ENCODE assay signal across 36 mouse cellular contexts in genomic region chr5:21831761-21832160, GRCm38 (mm10). TPM values are rescaled to one million over a fixed set of nuclear protein-coding genes. Genes with fewer than 3 reads are reported as not detected.
"Had no signal": no experiment of that assay in that cellular context is flagged by ENCODE, and none has a peak within 500 bp of the region (broad histone marks: within the 10 kb centered on the region; RNA-seq: fewer than 3 reads in every experiment).

No protein-coding gene starts in this region.

- H3K4me1 ChIP-seq: embryonic facial prominence, embryonic 12.5 days; embryonic facial prominence, embryonic 15.5 days; forebrain, embryonic 15.5 days had no signal

- H3K27me3 ChIP-seq: embryonic facial prominence, embryonic 12.5 days; embryonic facial prominence, embryonic 13.5 days; embryonic facial prominence, embryonic 15.5 days; forebrain, embryonic 12.5 days; forebrain, embryonic 13.5 days; forebrain, embryonic 15.5 days had no signal

- H3K27ac ChIP-seq: embryonic facial prominence, embryonic 10.5 days; embryonic facial prominence, embryonic 12.5 days; embryonic facial prominence, embryonic 13.5 days; embryonic facial prominence, embryonic 15.5 days; forebrain, embryonic 10.5 days; forebrain, embryonic 12.5 days; forebrain, embryonic 13.5 days; forebrain, embryonic 15.5 days; gastrocnemius, adult 2 months; heart, adult 2 months had no signal

- H3K4me3 ChIP-seq: embryonic facial prominence, embryonic 10.5 days; embryonic facial prominence, embryonic 12.5 days; embryonic facial prominence, embryonic 13.5 days; embryonic facial prominence, embryonic 15.5 days; erythroblast, embryonic 14.5 days; forebrain, embryonic 10.5 days; forebrain, embryonic 12.5 days; forebrain, embryonic 13.5 days; forebrain, embryonic 15.5 days; gastrocnemius, adult 2 months; heart, adult 2 months had no signal

- DNase-seq: cerebellum, adult 2 months; cerebellum, adult 8-10 months; cerebellum, adult 9-10 months; cerebellum, adult 9-11 months; cerebellum, postnatal 10 days; cerebellum, postnatal 14 days; cerebellum, postnatal 25 days; cerebellum, postnatal 36 days; embryo, embryonic 11 days; forebrain, postnatal 0 days; gastrocnemius, adult 2 months; gastrocnemius, postnatal 10 days; gastrocnemius, postnatal 14 days; gastrocnemius, postnatal 25 days; gastrocnemius, postnatal 36 days; heart, adult 18-20 months; heart, adult 2 months had no signal

- H3K36me3 ChIP-seq: embryonic facial prominence, embryonic 10.5 days; embryonic facial prominence, embryonic 12.5 days; embryonic facial prominence, embryonic 13.5 days; embryonic facial prominence, embryonic 15.5 days; forebrain, embryonic 10.5 days; forebrain, embryonic 12.5 days; forebrain, embryonic 15.5 days had no signal

- H3K9me3 ChIP-seq: embryonic facial prominence, embryonic 10.5 days; embryonic facial prominence, embryonic 12.5 days; embryonic facial prominence, embryonic 13.5 days; embryonic facial prominence, embryonic 15.5 days; forebrain, embryonic 10.5 days; forebrain, embryonic 13.5 days; forebrain, embryonic 15.5 days had no signal

RNA-seq across cellular contexts. Expression of gene Slc26a5, which starts 33.6 kb away (rescaled TPM):
- total RNA-seq: common myeloid progenitor, adult 5-6 weeks; gastrocnemius, adult 18-20 months; gastrocnemius, adult 2 months; gastrocnemius, adult 8-10 months; gastrocnemius, postnatal 10 days; gastrocnemius, postnatal 14 days; gastrocnemius, postnatal 25 days; gastrocnemius, postnatal 36 days; gastrocnemius, postnatal 4 days; granulocyte monocyte progenitor cell, adult 5-6 weeks; heart, adult 18-20 months; heart, adult 2 months; heart, adult 8-10 months had no signal
- polyA plus RNA-seq: embryonic facial prominence, embryonic 11.5 days; embryonic facial prominence, embryonic 14.5 days; embryonic facial prominence, embryonic 15.5 days; erythroblast, embryonic 14.5 days; forebrain, embryonic 14.5 days; gonadal fat pad, adult 2 months; heart, adult 2 months had no signal
